Mouse (Mus musculus) kidney, postnatal 0 days (tissue): ENCODE measurements at regions not wholly inside any gene's neighbourhood (a gene's known extent, or its start where the extent isn't known, plus 50 kb on each side); places are given as distances from the start of the nearest gene placed in this dataset.
A peak's percentile ranks its signal among the peaks of the same experiment; 100 is the strongest.

ENCODE experiments used
- ATAC-seq: fragments of 200-750 bp; cut with Nextera tagmentation; replicated peaks from 2 replicates; pipeline ENCODE4 v1.8.0; 2017; ENCODE audit warnings: low read depth, moderate number of reproducible peaks, moderate TSS enrichment, moderate library complexity; ENCODE audit not compliant: low FRiP score
- DNase-seq: peaks from one replicate; pipeline ENCODE4 v3.0.0-alpha.2; 2016; ENCODE audit warnings: low spot score
- H3K27ac ChIP-seq: fragments of 300-500 bp; sonication (generic); 2 replicates; pipeline ENCODE4 v1.5.1; 2014; ENCODE audit warnings: mild to moderate bottlenecking
- H3K27me3 ChIP-seq: fragments of 300-500 bp; sonication (generic); 2 replicates; pipeline ENCODE4 v1.6.1; 2014; ENCODE audit warnings: low read length, mixed read lengths; ENCODE audit not compliant: insufficient read depth
- H3K36me3 ChIP-seq: fragments of 300-500 bp; sonication (generic); 2 replicates; pipeline ENCODE4 v1.6.1; 2014; ENCODE audit warnings: low read length, mixed read lengths; ENCODE audit not compliant: insufficient read depth
- H3K4me1 ChIP-seq: fragments of 300-500 bp; sonication (generic); replicated peaks from 2 replicates; pipeline ENCODE4 v1.6.1; 2014; ENCODE audit warnings: antibody characterized with exemption, low read length, mixed read lengths; ENCODE audit not compliant: insufficient read depth
- H3K4me2 ChIP-seq: fragments of 300-500 bp; sonication (generic); 2 replicates; pipeline ENCODE4 v1.6.1; 2014; ENCODE audit warnings: mild to moderate bottlenecking, low read length, moderate library complexity, mixed read lengths
- H3K4me3 ChIP-seq: fragments of 300-500 bp; sonication (generic); replicated peaks from 2 replicates; pipeline ENCODE4 v1.5.1; 2014; ENCODE audit warnings: low read depth, low read length
- H3K9ac ChIP-seq: fragments of 300-500 bp; sonication (generic); 2 replicates; pipeline ENCODE4 v1.6.1; 2014; ENCODE audit warnings: low read depth, low read length
- H3K9me3 ChIP-seq: fragments of 300-500 bp; sonication (generic); replicated peaks from 2 replicates; pipeline ENCODE4 v1.6.1; 2016; ENCODE audit warnings: low read length, inconsistent platforms, mixed read lengths
- CTCF ChIP-seq: IDR thresholded peaks from 2 replicates; pipeline ENCODE4 v1.5.1; 2016; ENCODE audit warnings: antibody characterized with exemption, low read depth, mild to moderate bottlenecking, moderate library complexity
- WGBS: fragments of 180-500 bp; shearing (Covaris S2); extraction: QIAGEN DNeasy Blood & Tissue Kit; methylation state at CpG from one replicate; pipeline ENCODE4 v1.1.7; 2014; 5-methylcytosine and 5-hydroxymethylcytosine counted together

DNA sequence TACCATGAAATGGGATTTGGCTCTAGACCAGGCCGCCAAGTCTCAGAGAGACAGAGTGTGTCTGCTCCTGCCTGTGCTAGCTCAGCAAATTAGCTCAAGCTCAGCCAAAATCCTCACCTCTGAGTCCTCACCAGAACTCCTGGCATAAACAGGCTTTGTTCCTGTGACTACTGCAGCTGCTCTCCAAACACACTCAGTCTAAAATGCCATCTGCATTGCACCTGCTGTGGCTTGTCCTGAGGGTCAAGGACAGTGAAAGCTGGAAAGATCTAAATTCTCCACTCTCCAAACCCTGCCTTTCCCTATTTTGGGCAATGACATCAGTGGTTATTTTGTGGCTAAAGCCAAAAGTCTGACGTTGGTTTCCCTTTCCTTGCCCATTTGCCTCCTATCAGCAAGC lies 570.9 kb upstream of the Gm21961 start:
- Histone ChIP-seq H3K9me3 (no peaks in the 10 kb centered on the region), H3K9ac (no peak overlapping the region), H3K4me3 (no peak overlapping the region), H3K36me3 (no peaks in the 10 kb centered on the region), H3K27me3 (no peaks in the 10 kb centered on the region), H3K4me1 (no peaks in the 10 kb centered on the region), H3K27ac (no peak overlapping the region), H3K4me2 (no peak overlapping the region)
- WGBS, result 89% methylated on average over 2 of the region's 2 CpGs
- DNase-seq (no peak), ATAC-seq (no peak)
- no peak for TF ChIP-seq CTCF

DNA sequence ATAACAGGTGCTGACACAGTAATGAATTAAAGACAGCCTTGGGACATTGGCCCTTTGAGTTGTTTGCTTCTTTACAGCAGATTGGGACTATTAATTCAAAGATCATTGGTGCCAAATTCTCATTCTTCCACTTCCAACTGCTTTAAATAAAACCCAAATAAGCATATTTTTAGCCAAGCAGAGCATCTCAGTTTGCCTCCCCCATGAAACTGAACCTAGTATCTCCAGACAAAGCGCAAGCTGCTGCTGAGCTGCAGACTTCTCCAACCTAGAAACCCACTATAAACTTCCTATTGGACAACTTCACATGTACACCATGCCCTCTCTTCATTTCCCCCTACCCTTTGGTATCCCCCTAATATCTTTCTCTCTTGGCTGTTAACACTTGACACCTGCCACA lies 564.6 kb upstream of the Gm21961 start:
- DNase-seq (peak; percentile 27), ATAC-seq (no peak)
- Histone ChIP-seq H3K4me1 (no peaks in the 10 kb centered on the region), H3K27ac (no peak overlapping the region), H3K4me2 (no peak overlapping the region), H3K27me3 (no peaks in the 10 kb centered on the region), H3K4me3 (no peak overlapping the region), H3K9ac (no peak overlapping the region), H3K9me3 (no peaks in the 10 kb centered on the region), H3K36me3 (no peaks in the 10 kb centered on the region)
- 57% methylated on average over 1 of the region's 1 CpGs for WGBS
- no peak for TF ChIP-seq CTCF

DNA sequence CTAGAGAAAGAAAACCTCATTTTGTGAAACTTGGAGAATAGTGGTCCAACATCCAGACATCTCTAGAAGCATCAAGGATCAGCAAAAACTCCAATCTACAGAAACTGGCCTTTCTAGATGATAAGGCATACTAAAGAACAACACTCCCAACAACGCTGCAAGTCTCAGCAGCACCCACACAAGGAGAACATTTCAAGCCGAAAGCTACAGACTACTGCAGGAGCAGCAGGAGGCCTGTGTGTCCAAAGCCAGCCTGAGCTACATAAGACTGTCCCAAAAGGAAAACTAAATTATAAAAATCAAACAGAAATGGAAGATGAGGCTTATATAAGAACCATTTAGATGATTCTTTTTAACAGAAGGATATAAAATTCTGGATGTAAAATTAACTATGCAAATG lies 553.2 kb upstream of the Gm21961 start:
- DNase-seq, result no peak
- Histone ChIP-seq H3K4me1 (no peaks in the 10 kb centered on the region), H3K27me3 (no peaks in the 10 kb centered on the region), H3K4me2 (no peak overlapping the region), H3K9me3 (no peaks in the 10 kb centered on the region), H3K4me3 (no peak overlapping the region), H3K36me3 (no peaks in the 10 kb centered on the region), H3K27ac (no peak overlapping the region), H3K9ac (no peak overlapping the region)
- TF ChIP-seq CTCF, result no peak
- WGBS, result 95% methylated on average over 2 of the region's 2 CpGs
- no peak for ATAC-seq

DNA sequence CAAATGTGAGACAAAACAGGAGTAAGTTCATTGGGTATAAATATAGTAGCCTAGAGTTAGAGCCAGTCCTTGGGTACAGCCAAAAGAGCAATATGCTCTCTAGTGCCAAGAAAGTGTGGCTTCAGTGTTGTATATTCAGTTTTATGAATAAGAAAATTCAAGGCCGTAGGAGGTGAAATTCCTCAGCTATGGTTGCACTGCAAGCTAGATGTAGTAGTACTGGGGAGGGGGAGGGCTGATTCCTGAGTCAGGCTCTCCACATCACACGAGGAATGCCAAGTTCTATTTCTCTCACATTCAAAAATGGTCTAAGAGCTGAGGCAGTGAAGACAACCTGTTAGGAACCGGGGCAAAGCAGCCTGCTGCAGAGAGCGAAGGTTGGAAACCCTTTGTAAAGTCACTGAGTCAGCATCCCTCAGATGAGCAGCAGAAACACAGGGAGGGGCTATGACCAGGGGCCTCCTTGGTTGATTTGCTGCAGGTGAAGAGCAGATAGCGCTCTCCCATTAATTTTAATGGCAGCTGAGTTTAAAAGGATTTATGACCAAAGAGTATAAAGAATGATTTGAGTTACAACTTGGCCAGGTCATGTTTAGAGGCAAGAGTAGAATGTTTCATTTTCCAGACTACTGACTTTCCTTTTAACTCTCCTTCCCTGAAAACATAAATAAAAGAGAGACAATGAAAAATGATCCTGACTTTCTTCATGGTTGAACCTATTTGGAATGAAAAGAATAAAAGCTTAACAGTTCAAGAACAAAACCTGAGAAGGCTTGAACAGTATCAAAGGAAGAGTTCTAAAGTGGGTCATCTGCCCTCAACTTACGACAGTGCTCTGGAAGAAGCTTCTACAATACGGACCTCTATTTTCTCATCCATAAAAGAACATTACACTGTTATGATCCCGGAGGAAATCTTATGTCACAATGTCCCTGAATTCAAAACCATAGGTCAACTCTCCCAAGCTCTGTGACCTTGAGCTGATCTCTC lies 543.4 kb upstream of the Gm21961 start:
- TF ChIP-seq CTCF, result no peak

DNA sequence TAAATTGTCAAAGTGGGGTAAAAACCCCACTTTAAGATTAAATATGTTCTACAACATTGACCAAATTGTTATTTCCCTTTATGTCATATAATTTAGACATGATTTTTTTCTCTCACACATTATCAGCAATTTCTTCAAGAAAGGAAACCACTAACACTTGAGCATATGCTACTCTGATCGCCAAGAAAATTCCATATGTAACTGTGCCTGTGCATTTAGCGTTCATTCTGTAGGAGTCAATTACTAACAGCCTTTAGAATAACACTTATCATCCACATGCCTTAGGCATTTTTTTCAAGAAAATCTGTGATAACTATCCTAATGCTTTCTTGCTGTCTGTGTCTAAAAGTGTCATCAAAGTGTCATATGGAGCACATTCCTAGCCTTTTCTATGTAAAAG lies 534.3 kb upstream of the Gm21961 start:
- no peak for ATAC-seq
- WGBS, result 86% methylated on average over 2 of the region's 2 CpGs
- no peak overlapping the region for H3K4me2 ChIP-seq
- no peak overlapping the region for H3K27ac ChIP-seq
- H3K27me3 ChIP-seq, result no peaks in the 10 kb centered on the region
- no peak overlapping the region for H3K9ac ChIP-seq
- H3K36me3 ChIP-seq, result no peaks in the 10 kb centered on the region
- no peak for DNase-seq
- H3K4me1 ChIP-seq, result no peaks in the 10 kb centered on the region
- H3K4me3 ChIP-seq, result no peak overlapping the region
- TF ChIP-seq CTCF, result no peak
- H3K9me3 ChIP-seq, result no peaks in the 10 kb centered on the region

More for the DNA sequence above, 543.4 kb upstream of the Gm21961 start:
- H3K27ac ChIP-seq, result no peak overlapping the region
- 21% methylated on average over 8 of the region's 8 CpGs for WGBS
- H3K9me3 ChIP-seq, result no peaks in the 10 kb centered on the region
- H3K4me1 ChIP-seq, result no peaks in the 10 kb centered on the region
- peak; percentile 77 for ATAC-seq
- no peak overlapping the region for H3K4me3 ChIP-seq
- H3K4me2 ChIP-seq, result no peak overlapping the region
- no peaks in the 10 kb centered on the region for H3K36me3 ChIP-seq
- peak; percentile 85 for DNase-seq
- H3K27me3 ChIP-seq, result no peaks in the 10 kb centered on the region
- H3K9ac ChIP-seq, result no peak overlapping the region

DNA sequence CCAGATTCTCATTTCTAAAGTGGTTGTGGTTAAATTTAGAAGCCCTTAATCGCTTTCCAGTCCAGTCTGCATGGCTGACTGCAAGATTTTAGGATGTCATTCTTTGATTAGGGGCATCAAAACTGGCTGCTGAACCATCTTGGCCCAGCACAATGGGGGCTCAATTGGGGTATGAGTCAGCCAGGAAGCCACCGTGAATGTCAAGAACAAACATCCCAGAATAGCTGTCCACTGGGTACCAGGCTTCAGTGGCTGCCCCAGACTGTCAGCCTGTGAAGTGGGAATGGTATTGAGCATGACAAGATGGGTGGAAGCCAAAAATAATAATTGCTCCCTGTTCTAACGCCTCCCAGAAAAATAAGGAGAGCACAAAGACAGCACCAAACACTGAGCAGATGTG lies 520.9 kb upstream of the Gm21961 start:
- Histone ChIP-seq H3K9me3 (no peaks in the 10 kb centered on the region), H3K27ac (no peak overlapping the region), H3K36me3 (no peaks in the 10 kb centered on the region), H3K9ac (no peak overlapping the region), H3K4me3 (no peak overlapping the region), H3K4me1 (no peaks in the 10 kb centered on the region), H3K27me3 (no peaks in the 10 kb centered on the region), H3K4me2 (no peak overlapping the region)
- TF ChIP-seq CTCF, result no peak
- DNase-seq (no peak), ATAC-seq (no peak)
- WGBS, result 50% methylated on average over 3 of the region's 3 CpGs
